In the genomic region with DNA sequence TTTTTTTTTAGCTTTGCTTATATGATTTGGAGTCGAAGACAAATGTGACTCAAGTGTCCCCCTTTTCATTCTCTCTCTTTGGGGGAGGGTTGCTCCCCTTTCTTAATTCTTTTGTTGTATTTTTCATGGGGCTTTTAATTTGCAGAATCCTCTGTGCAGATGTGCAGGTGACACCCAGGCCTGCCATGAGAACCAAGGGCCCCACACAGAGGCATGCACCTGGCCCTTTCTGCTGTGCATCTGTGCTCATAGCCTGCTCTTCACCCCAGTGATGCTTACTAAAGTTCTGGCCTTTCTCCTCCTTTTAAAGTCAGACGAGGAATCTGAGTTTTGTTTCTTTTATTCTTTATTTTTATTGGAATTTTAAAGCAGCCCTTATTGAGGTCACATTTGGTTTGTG, we compare ENCODE assay signal across 18 mouse cellular contexts.
"Had no signal": no experiment of that assay in that cellular context is flagged by ENCODE, and none has a peak within 500 bp of the region (broad histone marks: within the 10 kb centered on the region; RNA-seq: fewer than 3 reads in every experiment).

No protein-coding gene starts in this region.

- DNase-seq: kidney, adult 2 months; kidney, postnatal 25 days; layer of hippocampus, postnatal 36 days; liver; lung, adult 18-20 months; lung, postnatal 10 days; lung, postnatal 36 days; midbrain, embryonic 14.5 days; right cerebral cortex, adult 18-20 months; right cerebral cortex, postnatal 25 days; spleen, adult 18-20 months had no signal

- H3K27ac ChIP-seq: kidney, postnatal 0 days; limb, embryonic 10.5 days; limb, embryonic 13.5 days; liver, embryonic 12.5 days; liver, embryonic 15.5 days; lung, embryonic 15.5 days had no signal

- H3K27me3 ChIP-seq: limb, embryonic 13.5 days; liver, embryonic 12.5 days; liver, embryonic 15.5 days; lung, embryonic 15.5 days had no signal

- H3K4me1 ChIP-seq: limb, embryonic 10.5 days; limb, embryonic 13.5 days; lung, embryonic 15.5 days had no signal

- H3K36me3 ChIP-seq: liver, embryonic 12.5 days; liver, embryonic 15.5 days; lung, embryonic 15.5 days had no signal

- H3K4me3 ChIP-seq: limb, embryonic 10.5 days; limb, embryonic 13.5 days; liver, embryonic 12.5 days; liver, embryonic 15.5 days; lung, embryonic 15.5 days; megakaryocyte, embryonic 14.5 days had no signal
